Mouse (Mus musculus) small intestine, adult 2 months (tissue): ENCODE data around the gene Insm1.

Experiments
- CTCF ChIP-seq: fragments of 200-500 bp; IDR thresholded peaks from 2 replicates; pipeline ENCODE4 v1.5.1; 2012; ENCODE audit warnings: low read depth, mild to moderate bottlenecking, control low read depth, inconsistent platforms, low read length, moderate library complexity, mixed read lengths; ENCODE audit not compliant: insufficient replicate concordance, insufficient read length; ENCODE audit errors: extremely low read depth
- POLR2A ChIP-seq: fragments of 200-500 bp; IDR thresholded peaks from 2 replicates; pipeline ENCODE4 v1.6.1; 2012; ENCODE audit warnings: low read depth, mild to moderate bottlenecking, control low read depth, inconsistent platforms, low read length, moderate library complexity

GRCm38 (mm10) chr2:146257609-146258008 lies 35.9 kb downstream of the Insm1 start:
- no peak for TF ChIP-seq CTCF
- TF ChIP-seq POLR2A, result no peak
